Mouse (Mus musculus): ENCODE measurements around the gene Gm6370.
"Not testable (repeated sequence)": the region's sequence is repeated elsewhere in the genome, so short reads cannot be mapped to it uniquely, and the experiment has no call there.

DNA sequence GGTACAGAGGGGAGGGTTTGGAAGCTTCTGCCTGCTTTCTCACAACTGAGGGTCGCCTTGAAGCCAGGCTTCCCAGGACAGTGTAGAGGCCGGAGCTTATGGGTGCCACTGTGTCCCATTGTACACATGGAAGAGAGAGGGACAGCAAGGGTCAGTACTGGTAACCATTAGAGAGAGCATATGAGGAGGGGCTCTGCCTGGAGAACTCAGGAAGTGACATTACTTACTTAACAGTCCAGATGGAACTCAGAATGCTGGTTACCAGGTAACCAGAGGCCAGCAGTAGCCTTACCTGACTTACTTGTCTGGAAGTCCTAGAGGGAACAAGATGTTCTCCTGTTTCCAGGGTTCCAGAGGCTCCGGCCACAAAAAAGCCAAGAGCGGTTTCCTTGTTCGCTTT is at the start of gene Gm6370:
- not testable (repeated sequence) for TF ChIP-seq CTCF (IDR thresholded peaks at IDR 0.05; ENCODE audit: low read depth); EP300 (optimal IDR thresholded peaks at IDR 0.05)
